Mouse (Mus musculus): ENCODE data around the gene Rps29.
A peak's percentile ranks its signal among the peaks of the same experiment; 100 is the strongest.

The Rps29 gene

DNA sequence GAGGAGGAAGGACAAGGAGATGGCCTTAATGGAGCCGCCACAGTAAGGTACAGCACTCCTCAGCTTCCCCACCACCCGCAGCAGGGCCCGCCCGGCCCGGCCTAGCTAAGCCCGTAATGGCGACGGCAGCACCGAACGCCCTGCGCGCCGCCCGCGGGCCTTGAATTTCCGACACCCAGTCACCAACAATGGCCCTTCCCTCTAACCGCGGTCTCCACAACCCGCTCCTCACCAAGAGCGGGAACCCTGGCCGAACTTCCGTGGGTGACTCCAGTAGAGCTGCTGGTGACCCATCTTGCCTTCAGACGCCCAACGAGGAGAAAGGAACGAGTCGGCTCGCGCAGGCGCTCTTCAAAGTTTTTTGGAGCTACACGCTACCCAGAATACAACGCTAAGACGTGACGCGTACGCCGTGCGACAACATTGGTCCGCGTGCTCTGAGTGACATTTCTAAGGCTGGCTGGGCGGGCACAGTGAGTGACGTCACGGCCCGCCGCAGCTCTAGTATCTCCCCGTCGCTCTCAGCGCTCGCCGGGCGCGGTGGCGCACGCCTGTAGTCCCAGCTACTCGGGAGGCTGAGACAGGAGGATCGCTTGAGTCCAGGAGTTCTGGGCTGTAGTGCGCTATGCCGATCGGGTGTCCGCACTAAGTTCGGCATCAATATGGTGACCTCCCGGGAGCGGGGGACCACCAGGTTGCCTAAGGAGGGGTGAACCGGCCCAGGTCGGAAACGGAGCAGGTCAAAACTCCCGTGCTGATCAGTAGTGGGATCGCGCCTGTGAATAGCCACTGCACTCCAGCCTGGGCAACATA is at the start of gene Rps29:
TSS of gene Rps29 (minus strand) at position 422 of the 813 bp plus-strand sequence.
- DNase-seq = peak; percentile 96 to 98

GRCm38 (mm10) chr12:69208520-69208919 is 49.5 kb upstream of the Rps29 start:
- DNase-seq = no peak

GRCm38 (mm10) chr12:69207926-69208325 is 48.9 kb upstream of the Rps29 start:
- DNase-seq = no peak

- no peak for DNase-seq
These were observed 48.4 kb upstream of the Rps29 start for GRCm38 (mm10) chr12:69207396-69207795.

DNA sequence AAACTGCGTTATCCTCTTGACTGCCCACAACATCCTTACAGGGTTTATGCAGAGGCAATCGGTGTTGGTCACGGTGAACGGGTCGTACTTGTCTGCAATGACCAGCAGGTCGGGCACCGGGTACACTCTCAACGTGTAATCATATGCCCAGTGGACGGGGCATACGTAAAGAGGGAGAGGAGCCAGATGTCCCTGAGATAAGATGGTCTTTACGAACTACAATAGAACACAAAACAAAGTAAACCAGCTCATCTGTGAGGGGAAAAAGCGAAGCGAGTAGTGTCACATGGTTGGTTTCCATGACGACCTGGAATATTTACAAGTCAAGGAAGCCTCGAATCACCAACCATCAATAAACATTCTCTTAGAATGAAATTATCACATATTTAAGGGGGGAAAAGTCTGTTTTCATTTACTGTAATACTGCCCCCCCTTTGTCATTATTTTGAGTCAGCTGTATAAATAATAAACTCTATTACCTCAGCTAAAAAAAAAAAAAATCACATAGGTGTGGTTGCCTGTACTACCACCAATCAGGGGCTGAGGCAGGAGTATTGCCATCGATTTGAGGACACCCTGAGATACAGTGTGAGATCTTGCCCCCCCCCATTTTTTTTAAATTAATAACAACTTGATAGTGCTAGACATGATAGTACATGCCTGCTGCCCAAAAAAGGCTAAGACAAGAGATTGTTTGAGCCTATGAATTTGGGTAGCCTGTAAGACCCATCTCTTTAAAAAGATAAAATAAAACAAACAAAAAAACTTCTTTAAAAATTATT is 45.3 kb upstream of the Rps29 start, which contains the start of gene Gm49384:
TSS of gene Gm49384 (minus strand) at position 216 of the 782 bp plus-strand sequence.
- no peak for DNase-seq

GRCm38 (mm10) chr12:69198985-69199384 is 40.0 kb upstream of the Rps29 start:
- no peak for DNase-seq

DNA sequence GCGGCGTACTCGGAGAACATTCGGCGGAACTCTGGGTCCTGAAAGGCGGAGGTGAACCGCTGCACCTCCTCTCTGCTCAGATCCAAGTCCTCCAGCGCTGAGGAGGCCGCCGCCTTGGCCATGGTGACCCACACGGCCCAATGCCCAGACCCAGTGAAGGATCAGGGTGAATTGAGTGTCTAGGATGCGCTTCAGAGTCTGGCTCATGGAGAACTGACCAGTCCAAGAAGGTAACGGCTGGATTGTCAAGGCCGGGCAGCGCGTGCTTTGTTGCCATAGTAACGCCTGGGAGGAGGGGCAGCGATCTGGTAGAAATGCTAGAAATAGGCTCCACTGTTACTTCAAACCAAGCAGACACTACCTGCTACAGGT is 39.2 kb upstream of the Rps29 start, which contains the start of gene Dnaaf2:
TSS of gene Dnaaf2 (minus strand) at position 266 of the 372 bp plus-strand sequence.
- DNase-seq = peak; percentile 88 to 92

DNA sequence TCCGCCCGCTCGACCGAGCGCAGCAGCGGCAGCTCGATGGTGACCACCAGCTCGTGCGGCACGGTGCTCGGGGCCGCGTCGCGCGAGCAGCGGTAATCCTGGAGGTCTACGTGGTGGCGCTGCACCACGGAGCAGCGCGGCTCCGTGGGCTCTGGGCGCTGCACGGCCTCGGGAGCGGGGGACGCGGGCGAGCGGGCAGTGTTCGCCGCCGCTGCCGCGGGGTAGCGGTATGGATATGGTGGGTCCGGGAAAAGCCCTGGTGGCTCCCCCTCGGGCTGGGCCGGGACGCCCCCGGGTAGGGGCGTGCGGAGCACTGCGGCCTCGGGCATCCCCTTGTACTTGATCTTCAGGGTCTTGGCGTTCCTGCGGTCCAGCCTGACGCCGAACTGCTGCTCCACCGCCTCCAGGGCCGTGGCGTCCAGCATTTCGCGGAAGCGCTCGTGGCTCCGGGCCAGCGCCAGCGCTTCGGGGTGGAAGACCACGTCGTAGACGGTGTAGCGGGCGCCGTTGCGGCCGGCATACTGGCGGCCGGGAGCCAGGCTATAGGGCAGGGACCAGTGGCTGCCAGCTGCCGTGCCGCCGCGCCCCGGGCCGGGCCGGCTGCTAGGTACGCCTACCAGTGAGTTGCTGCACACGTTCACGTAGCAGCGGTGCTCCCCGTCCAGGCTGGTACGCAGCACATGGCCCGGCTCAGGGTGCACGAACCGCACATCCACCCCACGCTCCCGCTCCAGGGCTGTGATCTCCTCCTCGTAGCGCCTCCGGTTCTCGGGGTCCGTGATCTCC is 38.6 kb upstream of the Rps29 start:
- peak; percentile 71 to 81 for DNase-seq

GRCm38 (mm10) chr12:69196444-69197377 is 37.7 kb upstream of the Rps29 start, which contains the start of gene Gm49383:
Gene Gm49383, minus strand, starts transcription at chr12:69197104.
- DNase-seq = peak; percentile 79 to 86

DNA sequence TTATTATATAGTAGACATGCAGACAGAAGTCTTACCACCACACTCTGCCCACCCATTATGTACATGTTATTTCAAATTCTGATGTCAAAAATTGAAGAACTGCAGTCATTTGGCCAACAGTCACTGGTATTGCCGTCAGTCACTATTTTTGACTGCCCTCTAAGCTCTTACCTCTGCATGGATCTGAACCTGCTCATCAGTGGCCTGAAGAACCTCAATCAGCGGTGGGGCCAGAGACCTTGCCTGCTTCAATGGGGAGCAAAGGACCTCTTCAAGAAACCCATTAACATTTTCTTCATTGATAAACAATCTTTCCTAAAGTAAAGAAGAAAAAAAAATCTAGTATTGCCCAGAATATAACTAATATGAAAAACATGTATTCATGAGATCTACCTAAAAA is 33.7 kb upstream of the Rps29 start:
- no peak for DNase-seq

DNA sequence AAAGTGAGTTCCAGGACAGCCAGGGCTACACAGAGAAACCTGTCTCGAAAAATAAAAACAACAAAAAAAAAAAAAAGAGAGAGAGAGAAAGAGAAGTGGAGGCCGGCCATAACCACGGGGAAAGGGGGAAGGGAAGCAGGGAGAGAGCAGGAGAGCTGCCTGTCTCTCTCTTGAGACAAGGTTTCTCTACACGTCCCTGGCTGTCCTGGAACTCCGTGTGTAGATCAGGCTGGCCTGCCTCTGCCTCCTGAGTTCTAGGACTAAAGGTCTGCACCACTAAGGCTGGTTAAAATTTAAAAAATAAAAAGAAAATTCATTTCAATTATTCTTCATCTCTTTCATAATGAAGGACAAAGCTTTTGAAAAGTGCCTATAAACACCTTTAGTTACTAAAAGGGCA is 32.4 kb upstream of the Rps29 start:
- DNase-seq = no peak

DNA sequence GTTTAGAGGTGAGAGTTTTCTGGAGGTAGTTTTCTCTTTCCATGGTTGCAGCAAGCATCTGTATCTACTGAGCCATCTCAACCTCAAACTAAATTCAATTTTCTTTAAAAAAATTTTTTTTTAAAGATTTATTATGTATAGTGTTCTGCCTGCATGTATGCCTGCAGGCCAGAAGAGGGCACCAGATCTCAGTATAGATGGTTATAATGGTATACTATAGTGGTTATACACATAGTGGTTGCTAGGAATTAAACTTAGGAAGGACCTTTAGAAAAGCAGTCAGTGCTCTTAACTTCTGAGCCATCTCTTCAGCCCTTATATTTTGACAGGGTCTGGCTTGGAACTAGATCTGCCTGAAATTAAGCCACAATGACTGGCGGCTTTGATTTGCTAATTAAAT is 31.5 kb upstream of the Rps29 start:
- no peak for DNase-seq

GRCm38 (mm10) chr12:69190074-69190473 is 31.1 kb upstream of the Rps29 start:
- DNase-seq = no peak

- peak in 1 of 2 experiments; percentile 10 for DNase-seq
These were observed 28.0 kb upstream of the Rps29 start for GRCm38 (mm10) chr12:69186811-69187471.

- no peak for DNase-seq
These were observed 26.4 kb upstream of the Rps29 start for GRCm38 (mm10) chr12:69185371-69185770.

DNA sequence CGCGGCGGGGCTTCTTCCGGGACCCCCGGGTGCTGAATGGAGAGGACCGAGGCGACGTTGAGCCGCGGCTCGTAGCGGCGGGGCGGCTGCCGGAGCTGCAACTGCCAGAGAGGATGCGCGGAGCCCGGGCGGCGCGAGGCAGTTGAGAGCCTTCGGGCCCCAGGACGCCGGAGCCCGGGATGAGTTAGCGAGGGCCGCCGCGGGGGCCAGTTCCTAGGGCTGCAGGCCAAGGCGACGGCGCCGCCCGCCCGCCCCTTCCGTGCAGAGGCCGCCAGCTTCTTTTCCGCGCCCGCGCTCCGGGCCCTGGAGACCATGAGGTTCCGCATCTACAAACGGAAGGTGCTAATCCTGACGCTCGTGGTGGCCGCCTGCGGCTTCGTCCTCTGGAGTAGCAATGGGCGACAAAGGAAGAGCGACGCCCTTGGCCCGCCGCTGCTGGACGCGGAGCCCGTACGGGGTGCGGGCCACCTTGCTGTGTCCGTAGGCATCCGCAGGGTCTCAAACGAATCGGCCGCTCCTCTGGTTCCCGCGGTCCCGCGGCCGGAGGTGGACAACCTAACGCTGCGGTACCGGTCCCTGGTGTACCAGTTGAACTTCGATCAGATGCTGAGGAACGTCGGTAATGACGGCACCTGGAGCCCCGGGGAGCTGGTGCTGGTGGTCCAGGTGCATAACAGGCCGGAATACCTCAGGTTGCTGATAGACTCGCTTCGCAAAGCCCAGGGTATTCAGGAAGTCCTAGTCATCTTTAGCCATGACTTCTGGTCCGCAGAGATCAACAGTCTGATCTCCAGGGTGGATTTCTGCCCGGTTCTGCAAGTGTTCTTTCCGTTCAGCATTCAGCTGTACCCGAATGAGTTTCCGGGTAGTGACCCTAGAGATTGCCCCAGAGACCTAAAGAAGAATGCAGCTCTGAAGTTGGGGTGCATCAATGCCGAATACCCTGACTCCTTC is 25.6 kb upstream of the Rps29 start:
- DNase-seq = peak; percentile 68 to 80

DNA sequence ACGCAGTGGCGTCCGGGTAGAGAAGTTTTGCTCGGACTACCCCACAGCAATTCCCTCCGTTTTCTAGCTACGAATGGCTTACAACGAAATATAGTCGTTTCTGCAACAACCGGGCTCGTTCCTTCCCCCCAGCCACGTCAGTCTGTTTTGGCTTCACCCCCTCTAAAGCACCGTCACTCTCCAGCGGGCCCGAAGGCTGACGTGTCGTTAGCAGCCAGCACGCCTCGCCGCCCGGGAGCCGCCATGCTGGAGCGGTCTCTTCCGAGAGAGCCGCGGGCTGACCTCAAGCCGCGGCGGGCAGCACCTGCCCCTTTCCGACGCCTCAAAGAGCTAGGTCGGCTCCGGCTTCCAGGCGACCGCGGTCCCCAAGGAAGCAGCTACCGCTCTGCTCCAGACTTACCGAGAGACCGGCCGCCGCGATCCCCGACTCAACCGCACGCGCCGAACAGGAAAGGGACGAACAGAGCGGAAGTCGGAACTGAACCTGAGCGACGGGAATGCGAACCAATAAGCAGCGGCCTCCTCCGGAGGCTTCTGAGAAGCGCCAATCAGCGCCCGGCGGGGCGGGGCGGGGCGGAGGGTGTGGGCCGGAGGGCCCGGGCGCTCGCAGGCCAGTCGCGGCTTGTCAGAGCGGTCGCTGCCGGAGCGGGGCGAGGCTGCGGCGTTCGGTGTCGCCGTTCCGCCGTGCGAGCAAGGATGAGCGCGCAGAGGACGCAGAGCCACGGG is 24.8 kb upstream of the Rps29 start, which contains the start of the genes Rpl36al and Mgat2:
TSS of gene Rpl36al (minus strand) at position 501 of the 726 bp plus-strand sequence.
TSS of gene Mgat2 (plus strand) at position 575 of the 726 bp plus-strand sequence.
- peak; percentile 100 for DNase-seq

DNA sequence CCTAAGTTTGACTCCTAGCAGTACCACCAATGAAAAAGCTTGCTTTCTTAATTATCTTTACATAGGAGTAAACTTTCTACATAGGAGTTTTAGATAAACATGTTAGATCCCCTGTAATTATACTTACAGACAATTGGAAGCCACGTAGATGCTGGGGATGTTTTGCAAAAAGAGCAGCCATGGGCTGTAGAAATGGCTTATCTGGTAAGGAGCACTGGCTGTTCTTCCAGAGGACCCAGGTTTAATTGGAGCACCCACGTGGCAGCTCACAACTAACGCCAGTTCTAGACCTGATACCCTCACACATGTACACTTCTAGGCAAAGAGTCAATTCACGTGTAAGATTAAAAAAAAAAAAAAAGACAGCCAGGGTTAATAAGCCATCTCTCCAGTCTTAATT is 22.8 kb upstream of the Rps29 start:
- no peak for DNase-seq

DNA sequence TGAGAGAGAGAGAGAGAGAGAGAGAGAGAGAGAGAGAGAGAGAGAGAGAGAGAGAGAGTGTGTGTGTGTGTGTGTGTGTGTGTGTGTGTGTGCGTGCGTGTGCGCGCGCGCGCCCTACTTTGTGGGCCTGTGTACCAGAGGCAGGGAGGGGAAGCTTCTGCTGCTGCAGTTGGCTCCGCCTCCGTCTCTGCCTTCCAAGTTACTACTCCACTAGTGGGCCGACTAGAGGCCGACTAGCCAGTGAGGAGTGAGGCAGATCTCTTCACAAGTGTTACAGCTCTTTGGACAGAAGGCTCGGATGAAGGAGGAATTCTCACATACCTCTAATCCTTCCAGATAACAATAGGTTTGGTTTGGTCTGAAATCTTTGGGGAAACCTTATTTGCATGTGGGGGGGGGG is 20.4 kb upstream of the Rps29 start:
- peak in 1 of 2 experiments; percentile 31 for DNase-seq

Data from kidney, postnatal 4 days (tissue).